Mouse (Mus musculus) small intestine, adult 2 months (tissue): ENCODE data around the gene Ablim2.

Experiments
- CTCF ChIP-seq: fragments of 200-500 bp; IDR thresholded peaks from 2 replicates; pipeline ENCODE4 v1.5.1; 2012; ENCODE audit warnings: low read depth, mild to moderate bottlenecking, control low read depth, inconsistent platforms, low read length, moderate library complexity, mixed read lengths; ENCODE audit not compliant: insufficient replicate concordance, insufficient read length; ENCODE audit errors: extremely low read depth
- POLR2A ChIP-seq: fragments of 200-500 bp; IDR thresholded peaks from 2 replicates; pipeline ENCODE4 v1.6.1; 2012; ENCODE audit warnings: low read depth, mild to moderate bottlenecking, control low read depth, inconsistent platforms, low read length, moderate library complexity

DNA sequence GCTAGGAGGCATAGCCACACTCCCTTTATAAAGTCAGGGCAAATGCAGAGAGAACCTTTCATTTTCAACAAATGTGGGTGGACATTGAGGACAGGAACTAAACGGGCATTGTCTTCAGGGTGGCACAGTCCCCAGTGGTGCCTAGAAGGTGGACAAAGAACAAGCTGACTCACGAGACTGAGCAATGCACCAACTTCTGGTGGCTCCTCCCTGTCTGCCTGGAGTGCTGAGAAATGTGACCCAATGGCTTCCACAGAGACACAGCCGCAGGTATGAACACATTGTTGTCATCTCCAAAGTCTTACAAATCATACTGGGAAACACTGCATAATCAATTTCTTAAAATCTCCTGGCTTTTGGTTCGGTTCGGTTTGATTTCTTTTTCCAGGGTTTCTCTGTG lies 40.2 kb upstream of the Ablim2 start:
- TF ChIP-seq CTCF: no peak
- TF ChIP-seq POLR2A: no peak
